Mouse (Mus musculus) forebrain, embryonic 15.5 days (tissue): ENCODE measurements around the gene Rnf141. TPM values are rescaled to one million over a fixed set of nuclear protein-coding genes. Genes with fewer than 3 reads are reported as not detected.

ENCODE experiments used
- ATAC-seq: fragments of 200-750 bp; cut with Nextera tagmentation; replicated peaks from 2 replicates; pipeline ENCODE4 v1.8.0; 2017; ENCODE audit warnings: mild to moderate bottlenecking, moderate TSS enrichment, moderate library complexity
- H3K27ac ChIP-seq: fragments of 300-500 bp; sonication (generic); replicated peaks from 2 replicates; pipeline ENCODE4 v1.5.1; 2015; ENCODE audit warnings: mild to moderate bottlenecking, inconsistent platforms
- H3K27me3 ChIP-seq: fragments of 300-500 bp; sonication (generic); 2 replicates; pipeline ENCODE4 v1.6.1; 2015; ENCODE audit warnings: inconsistent platforms
- H3K36me3 ChIP-seq: fragments of 300-500 bp; sonication (generic); 2 replicates; pipeline ENCODE4 v1.6.1; 2015; ENCODE audit warnings: mild to moderate bottlenecking, inconsistent platforms
- H3K4me1 ChIP-seq: fragments of 300-500 bp; sonication (generic); 2 replicates; pipeline ENCODE4 v1.6.1; 2015; ENCODE audit warnings: inconsistent platforms
- H3K4me2 ChIP-seq: fragments of 300-500 bp; sonication (generic); replicated peaks from 2 replicates; pipeline ENCODE4 v1.6.1; 2015; ENCODE audit warnings: mild to moderate bottlenecking, inconsistent platforms
- H3K4me3 ChIP-seq: fragments of 300-500 bp; sonication (generic); 2 replicates; pipeline ENCODE4 v1.5.1; 2015; ENCODE audit warnings: mild to moderate bottlenecking, inconsistent platforms
- H3K9ac ChIP-seq: fragments of 300-500 bp; sonication (generic); replicated peaks from 2 replicates; pipeline ENCODE4 v1.6.1; 2015; ENCODE audit warnings: mild to moderate bottlenecking, inconsistent platforms
- H3K9me3 ChIP-seq: fragments of 300-500 bp; sonication (generic); 2 replicates; pipeline ENCODE4 v1.6.1; 2016; ENCODE audit warnings: inconsistent platforms
- WGBS: fragments of 180-500 bp; shearing (Covaris S2); methylation state at CpG from one replicate; pipeline ENCODE4 v1.1.7; 2015; ENCODE audit warnings: mixed read lengths; 5-methylcytosine and 5-hydroxymethylcytosine counted together
- polyA plus RNA-seq: library from polyadenylated mRNA; unstranded; fragments of >200 nt; fragmentation: Nextera tagmentation; extraction: Ambion mirVana; gene quantifications from 2 replicates; pipeline ENCODE4 v1.2.1, GENCODE M21; 2015

Gene Rnf141
- polyA plus RNA-seq, 1 experiment from 2014 or later: 41.1 TPM

DNA sequence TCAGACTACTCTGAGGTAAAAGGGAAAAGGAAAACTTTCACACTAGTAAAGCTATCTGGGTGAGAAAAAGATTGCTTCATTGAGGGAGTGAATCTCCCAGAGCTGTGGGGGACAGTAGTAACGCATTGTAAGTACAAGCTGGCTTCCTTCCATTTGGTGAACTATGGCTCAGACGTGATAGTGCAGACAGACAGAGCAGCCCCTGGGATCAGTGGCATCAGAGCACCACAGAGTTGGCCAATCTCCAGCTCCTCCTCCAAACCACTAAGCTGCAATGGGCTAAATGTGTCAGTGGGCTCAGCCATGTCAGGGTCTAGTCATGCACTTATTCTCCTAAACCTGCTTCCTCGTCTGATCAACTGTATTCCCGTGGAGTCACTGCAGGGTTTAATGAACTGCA, 20.7 kb downstream of the Rnf141 start:
- Histone ChIP-seq H3K4me1 (no peaks in the 10 kb centered on the region), H3K27me3 (no peaks in the 10 kb centered on the region), H3K27ac (no peak overlapping the region), H3K9ac (no peak overlapping the region), H3K9me3 (no peaks in the 10 kb centered on the region), H3K4me3 (no peak overlapping the region), H3K36me3 (peaks cover 31% of the 10 kb centered on the region), H3K4me2 (no peak overlapping the region)
- 80% methylated on average over 4 of the region's 4 CpGs for WGBS
- ATAC-seq: no peak

GRCm38 (mm10) chr7:110823076-110823475, 21.2 kb downstream of the Rnf141 start:
- Histone ChIP-seq H3K9ac (no peak overlapping the region), H3K9me3 (no peaks in the 10 kb centered on the region), H3K4me3 (no peak overlapping the region), H3K4me2 (no peak overlapping the region), H3K27me3 (no peaks in the 10 kb centered on the region), H3K27ac (no peak overlapping the region), H3K36me3 (peaks cover 31% of the 10 kb centered on the region), H3K4me1 (no peaks in the 10 kb centered on the region)
- ATAC-seq: no peak
- 88% methylated on average over 8 of the region's 8 CpGs for WGBS

- 76% methylated on average over 4 of the region's 4 CpGs for WGBS
- no peak overlapping the region for H3K4me2 ChIP-seq
Observed at GRCm38 (mm10) chr7:110822055-110822454, 22.2 kb downstream of the Rnf141 start.

GRCm38 (mm10) chr7:110821653-110822052, 22.6 kb downstream of the Rnf141 start:
- H3K4me3 ChIP-seq: no peak overlapping the region
- 63% methylated on average over 3 of the region's 3 CpGs for WGBS

More at GRCm38 (mm10) chr7:110822055-110822454, 22.2 kb downstream of the Rnf141 start:
- H3K9me3 ChIP-seq: no peaks in the 10 kb centered on the region
- no peaks in the 10 kb centered on the region for H3K27me3 ChIP-seq
- H3K27ac ChIP-seq: no peak overlapping the region
- H3K9ac ChIP-seq: no peak overlapping the region
- H3K4me3 ChIP-seq: no peak overlapping the region
- no peak for ATAC-seq
- H3K4me1 ChIP-seq: no peaks in the 10 kb centered on the region
- peaks cover 31% of the 10 kb centered on the region for H3K36me3 ChIP-seq

GRCm38 (mm10) chr7:110821068-110821467, 23.2 kb downstream of the Rnf141 start:
- H3K27me3 ChIP-seq: no peaks in the 10 kb centered on the region
- H3K9me3 ChIP-seq: no peaks in the 10 kb centered on the region
- 63% methylated on average over 5 of the region's 5 CpGs for WGBS
- ATAC-seq: no peak
- H3K4me1 ChIP-seq: no peaks in the 10 kb centered on the region
- H3K4me2 ChIP-seq: no peak overlapping the region
- H3K9ac ChIP-seq: no peak overlapping the region
- H3K4me3 ChIP-seq: no peak overlapping the region
- no peak overlapping the region for H3K27ac ChIP-seq
- H3K36me3 ChIP-seq: peaks cover 31% of the 10 kb centered on the region

More at GRCm38 (mm10) chr7:110821653-110822052, 22.6 kb downstream of the Rnf141 start:
- Histone ChIP-seq H3K4me2 (no peak overlapping the region), H3K27ac (no peak overlapping the region), H3K36me3 (peaks cover 31% of the 10 kb centered on the region), H3K4me1 (no peaks in the 10 kb centered on the region), H3K9me3 (no peaks in the 10 kb centered on the region), H3K9ac (no peak overlapping the region), H3K27me3 (no peaks in the 10 kb centered on the region)
- no peak for ATAC-seq

DNA sequence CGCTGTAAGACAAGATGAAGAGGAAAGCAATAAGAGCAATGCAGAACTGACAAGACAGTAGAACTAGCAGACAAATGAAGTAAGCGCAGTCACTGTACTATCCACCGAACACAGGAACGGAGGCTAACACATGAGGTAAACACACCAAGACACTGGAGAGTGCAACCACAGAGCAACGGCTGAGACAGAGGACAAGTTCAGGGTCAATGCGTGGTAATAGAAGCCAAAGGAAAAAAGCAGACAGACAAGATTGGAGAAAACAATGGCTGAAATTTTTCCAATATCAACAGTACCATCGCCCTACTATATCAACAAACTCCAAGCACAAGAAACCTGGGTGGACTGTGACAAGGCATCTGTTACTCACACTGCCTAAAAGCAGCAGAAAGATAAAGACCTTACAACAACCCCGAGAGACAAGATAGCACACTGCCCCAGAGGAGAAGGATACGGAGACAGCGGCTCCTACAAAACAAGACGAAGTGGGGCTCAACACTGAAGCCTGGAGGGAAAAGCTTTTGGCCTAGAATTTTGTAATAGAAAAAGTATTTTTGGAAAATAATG, 25.4 kb downstream of the Rnf141 start:
- no peaks in the 10 kb centered on the region for H3K27me3 ChIP-seq
- H3K36me3 ChIP-seq: peaks cover 17% of the 10 kb centered on the region
- H3K9me3 ChIP-seq: no peaks in the 10 kb centered on the region
- no peaks in the 10 kb centered on the region for H3K4me1 ChIP-seq
- H3K9ac ChIP-seq: no peak overlapping the region
- H3K4me3 ChIP-seq: no peak overlapping the region
- no peak for ATAC-seq
- no peak overlapping the region for H3K27ac ChIP-seq
- H3K4me2 ChIP-seq: no peak overlapping the region
- 92% methylated on average over 11 of the region's 11 CpGs for WGBS

- no peak overlapping the region for H3K4me2 ChIP-seq
- no peak overlapping the region for H3K27ac ChIP-seq
- no peaks in the 10 kb centered on the region for H3K4me1 ChIP-seq
- no peak overlapping the region for H3K4me3 ChIP-seq
- no peaks in the 10 kb centered on the region for H3K9me3 ChIP-seq
- peaks cover 11% of the 10 kb centered on the region for H3K36me3 ChIP-seq
- no peaks in the 10 kb centered on the region for H3K27me3 ChIP-seq
- no peak overlapping the region for H3K9ac ChIP-seq
- no peak for ATAC-seq
- 86% methylated on average over 6 of the region's 6 CpGs for WGBS
Observed at GRCm38 (mm10) chr7:110818206-110818605, 26.1 kb downstream of the Rnf141 start.

- peaks cover 4% of the 10 kb centered on the region; the same call in 1 of the 2 replicates for H3K36me3 ChIP-seq
- no peaks in the 10 kb centered on the region for H3K4me1 ChIP-seq
- H3K9me3 ChIP-seq: no peaks in the 10 kb centered on the region
- H3K9ac ChIP-seq: no peak overlapping the region
- H3K27me3 ChIP-seq: no peaks in the 10 kb centered on the region
- H3K4me3 ChIP-seq: no peak overlapping the region
- 79% methylated on average over 5 of the region's 5 CpGs for WGBS
- no peak overlapping the region for H3K4me2 ChIP-seq
- no peak for ATAC-seq
- H3K27ac ChIP-seq: no peak overlapping the region
Observed at GRCm38 (mm10) chr7:110816037-110816436, 28.2 kb downstream of the Rnf141 start.

- H3K4me2 ChIP-seq: no peak overlapping the region
- no peak overlapping the region for H3K4me3 ChIP-seq
- no peak for ATAC-seq
- H3K36me3 ChIP-seq: no peaks in the 10 kb centered on the region
- no peaks in the 10 kb centered on the region for H3K27me3 ChIP-seq
- H3K9me3 ChIP-seq: no peaks in the 10 kb centered on the region
- no peaks in the 10 kb centered on the region for H3K4me1 ChIP-seq
- WGBS: 87% methylated on average over 1 of the region's 1 CpGs
- H3K27ac ChIP-seq: no peak overlapping the region
- H3K9ac ChIP-seq: no peak overlapping the region
Observed at GRCm38 (mm10) chr7:110813983-110814382, 30.3 kb downstream of the Rnf141 start.

DNA sequence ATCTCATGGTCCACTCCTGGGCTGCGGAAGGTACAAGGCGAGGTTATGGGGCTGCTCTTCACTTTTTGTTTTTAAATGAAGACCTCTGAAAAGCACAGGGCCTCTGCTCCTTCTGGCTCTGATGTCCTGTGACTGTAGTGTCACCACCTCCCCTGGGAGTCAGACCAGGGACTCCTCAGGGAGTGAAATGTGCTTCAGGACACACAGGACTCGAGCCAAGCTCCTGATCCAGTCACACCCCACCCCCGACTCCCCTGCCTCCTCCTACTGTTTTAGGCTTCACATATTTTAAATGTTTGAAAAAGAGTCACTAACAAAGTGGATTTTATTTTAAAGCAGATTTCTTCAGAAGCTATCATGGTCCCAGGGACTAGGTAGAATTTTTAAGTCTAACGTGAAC, 32.7 kb downstream of the Rnf141 start:
- Histone ChIP-seq H3K4me2 (no peak overlapping the region), H3K36me3 (no peaks in the 10 kb centered on the region), H3K4me3 (no peak overlapping the region), H3K9me3 (no peaks in the 10 kb centered on the region), H3K27ac (no peak overlapping the region), H3K9ac (no peak overlapping the region), H3K27me3 (no peaks in the 10 kb centered on the region), H3K4me1 (no peaks in the 10 kb centered on the region)
- no peak for ATAC-seq
- 84% methylated on average over 5 of the region's 5 CpGs for WGBS

- H3K4me2 ChIP-seq: no peak overlapping the region
- no peaks in the 10 kb centered on the region for H3K27me3 ChIP-seq
- H3K36me3 ChIP-seq: no peaks in the 10 kb centered on the region
- no peak overlapping the region for H3K27ac ChIP-seq
- ATAC-seq: no peak
- no peak overlapping the region for H3K9ac ChIP-seq
- H3K9me3 ChIP-seq: no peaks in the 10 kb centered on the region
- no peak overlapping the region for H3K4me3 ChIP-seq
- no peaks in the 10 kb centered on the region for H3K4me1 ChIP-seq
- 71% methylated on average over 8 of the region's 8 CpGs for WGBS
Observed at GRCm38 (mm10) chr7:110810995-110811394, 33.3 kb downstream of the Rnf141 start.

- Histone ChIP-seq H3K4me2 (no peak overlapping the region), H3K9me3 (no peaks in the 10 kb centered on the region), H3K36me3 (no peaks in the 10 kb centered on the region), H3K27ac (no peak overlapping the region), H3K9ac (no peak overlapping the region), H3K27me3 (no peaks in the 10 kb centered on the region), H3K4me1 (no peaks in the 10 kb centered on the region), H3K4me3 (no peak overlapping the region)
- ATAC-seq: no peak
- WGBS: 83% methylated on average over 18 of the region's 18 CpGs
Observed at GRCm38 (mm10) chr7:110809585-110810557, 34.4 kb downstream of the Rnf141 start.
